Mouse (Mus musculus) myocyte (in vitro differentiated cells): ENCODE measurements around the gene Birc2. TPM values are rescaled to one million over a fixed set of nuclear protein-coding genes. Genes with fewer than 3 reads are reported as not detected.

Experiments
- H3K27me3 ChIP-seq: one replicate; pipeline ENCODE4 v1.6.1; 2011; ENCODE audit not compliant: control insufficient read depth, insufficient read depth, insufficient read length
- H3K36me3 ChIP-seq: one replicate; pipeline ENCODE4 v1.6.1; 2011; ENCODE audit not compliant: control insufficient read depth, insufficient read depth
- H3K4me2 ChIP-seq: one replicate; pipeline ENCODE4 v1.6.1; 2011; ENCODE audit warnings: low read depth, control low read depth
- H3K4me3 ChIP-seq: one replicate; pipeline ENCODE4 v1.5.1; 2011; ENCODE audit warnings: mild to moderate bottlenecking, control low read depth, moderate library complexity
- H3K79me2 ChIP-seq: one replicate; pipeline ENCODE4 v1.6.1; 2011; ENCODE audit not compliant: control insufficient read depth, insufficient read depth
- H3ac ChIP-seq: one replicate; pipeline ENCODE4 v1.6.1; 2011; ENCODE audit not compliant: control insufficient read depth, insufficient read length
- CEBPB ChIP-seq: IDR thresholded peaks from 2 replicates; pipeline ENCODE4 v1.6.1; 2011; ENCODE audit warnings: mild to moderate bottlenecking, moderate library complexity; ENCODE audit not compliant: poor library complexity, insufficient read depth, severe bottlenecking
- E2F4 ChIP-seq: IDR thresholded peaks from one replicate; pipeline ENCODE4 v1.6.1; 2011; ENCODE audit warnings: mild to moderate bottlenecking, control low read depth, moderate library complexity; ENCODE audit not compliant: insufficient read depth
- MAX ChIP-seq: IDR thresholded peaks from one replicate; pipeline ENCODE4 v1.6.1; 2011; ENCODE audit warnings: low read depth, mild to moderate bottlenecking, control low read depth
- MYOD1 ChIP-seq, 3 experiments: IDR thresholded peaks; one replicate each; pipeline ENCODE4 v1.6.1; 2011; ENCODE audit warnings: control low read depth in 2 of 3, low read depth in 2 of 3, mild to moderate bottlenecking in 2 of 3, moderate library complexity in 1 of 3; ENCODE audit not compliant: insufficient read length in 2 of 3, control insufficient read depth in 1 of 3
- MYOG ChIP-seq, 3 experiments: IDR thresholded peaks; one replicate each; pipeline ENCODE4 v1.6.1; 2011; ENCODE audit warnings: control low read depth in 2 of 3, low read depth in 2 of 3, mild to moderate bottlenecking in 2 of 3; ENCODE audit not compliant: insufficient read length in 2 of 3, control insufficient read depth in 1 of 3, insufficient read depth in 1 of 3
- POLR2A ChIP-seq: IDR thresholded peaks from one replicate; pipeline ENCODE4 v1.6.1; 2011; ENCODE audit warnings: low read depth, mild to moderate bottlenecking, control low read depth, moderate library complexity; ENCODE audit not compliant: insufficient read length
- POLR2AphosphoS2 ChIP-seq: IDR thresholded peaks from one replicate; pipeline ENCODE4 v1.6.1; 2011; ENCODE audit warnings: low read depth, control low read depth; ENCODE audit not compliant: insufficient read length
- REST ChIP-seq: IDR thresholded peaks from one replicate; pipeline ENCODE4 v1.6.1; 2011; ENCODE audit warnings: mild to moderate bottlenecking, control low read depth, moderate library complexity; ENCODE audit not compliant: insufficient read depth, insufficient read length
- SRF ChIP-seq: IDR thresholded peaks from one replicate; pipeline ENCODE4 v1.6.1; 2011; ENCODE audit warnings: low read depth; ENCODE audit not compliant: control insufficient read depth, insufficient read length
- TCF12 ChIP-seq: IDR thresholded peaks from one replicate; pipeline ENCODE4 v1.6.1; 2011; ENCODE audit warnings: mild to moderate bottlenecking, control low read depth; ENCODE audit not compliant: poor library complexity, insufficient read depth, severe bottlenecking
- TCF3 ChIP-seq: IDR thresholded peaks from one replicate; pipeline ENCODE4 v1.6.1; 2011; ENCODE audit warnings: low read depth, control low read depth; ENCODE audit not compliant: insufficient read length
- USF1 ChIP-seq: IDR thresholded peaks from one replicate; pipeline ENCODE4 v1.6.1; 2011; ENCODE audit warnings: low read depth, mild to moderate bottlenecking, control low read depth, moderate library complexity
- polyA plus RNA-seq: library from polyadenylated mRNA; unstranded; fragments of >200 nt; fragmentation: generic; extraction: Trizol; gene quantifications from one replicate; pipeline ENCODE4 v1.2.1, GENCODE M21; 2012; ENCODE audit warnings: missing spikeins

Birc2 gene
- polyA plus RNA-seq, 1 experiment: 6.3 TPM

DNA sequence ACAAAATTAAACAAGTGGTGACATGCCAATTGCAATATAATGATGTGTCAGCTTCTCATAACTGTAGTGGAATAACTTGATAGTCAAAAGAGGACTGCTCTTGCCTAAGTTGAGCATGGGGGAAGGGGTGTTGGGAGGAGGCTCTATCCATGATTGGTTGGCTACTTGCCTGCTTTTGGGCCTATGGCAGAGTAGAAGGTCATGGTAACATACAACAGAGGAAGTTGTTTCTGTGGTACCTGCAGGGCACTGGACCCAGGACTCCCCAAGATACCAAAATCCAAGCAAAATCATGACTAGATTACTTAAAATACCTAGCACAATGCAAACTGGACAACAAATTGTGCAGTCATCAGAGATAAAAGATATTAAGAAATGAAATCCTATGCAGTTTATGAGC, 41.3 kb downstream of the Birc2 start:
- Histone ChIP-seq H3K36me3 (peaks cover 35% of the 10 kb centered on the region), H3K4me2 (no peak overlapping the region), H3ac (no peak overlapping the region), H3K4me3 (no peak overlapping the region), H3K27me3 (no peaks in the 10 kb centered on the region), H3K79me2 (no peaks in the 10 kb centered on the region)
- TF ChIP-seq POLR2A (no peak), POLR2AphosphoS2 (no peak), TCF3 (no peak), MYOG (IDR thresholded peaks at IDR 0.05; ENCODE audit: control insufficient read depth in 1 of 3, insufficient read depth in 1 of 3, insufficient read length in 2 of 3, low read depth in 2 of 3) (no peak), REST (no peak), MYOD1 (IDR thresholded peaks at IDR 0.05; ENCODE audit: control insufficient read depth in 1 of 3, insufficient read length in 2 of 3, low read depth in 2 of 3) (no peak), USF1 (no peak), E2F4 (no peak), MAX (no peak), TCF12 (no peak), CEBPB (no peak), SRF (no peak)

DNA sequence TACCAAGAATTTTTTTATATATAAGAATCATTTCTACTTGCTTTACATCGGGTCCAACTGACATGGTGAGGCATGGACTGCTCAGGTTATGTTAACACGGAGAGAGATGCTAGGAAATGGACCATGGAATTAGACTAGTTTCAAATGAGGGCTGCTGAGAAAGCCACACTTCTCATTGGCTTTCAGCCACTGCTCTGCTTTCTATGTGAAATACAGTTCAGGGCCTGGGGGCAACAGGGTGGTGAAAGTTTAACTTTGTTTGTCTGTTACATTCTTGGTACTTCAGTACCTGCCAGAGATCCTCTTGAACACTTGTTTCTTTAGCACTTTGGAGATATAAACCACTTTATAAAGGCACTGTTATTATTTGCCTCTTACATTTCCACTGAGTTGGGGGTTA, 43.3 kb downstream of the Birc2 start:
- Histone ChIP-seq H3K4me2 (no peak overlapping the region), H3K4me3 (no peak overlapping the region), H3K27me3 (no peaks in the 10 kb centered on the region), H3ac (no peak overlapping the region), H3K36me3 (peaks cover 35% of the 10 kb centered on the region), H3K79me2 (no peaks in the 10 kb centered on the region)
- TF ChIP-seq MYOD1 (IDR thresholded peaks at IDR 0.05; ENCODE audit: control insufficient read depth in 1 of 3, insufficient read length in 2 of 3, low read depth in 2 of 3): no peak
- TF ChIP-seq POLR2A: no peak
- no peak for TF ChIP-seq CEBPB
- TF ChIP-seq USF1: no peak
- TF ChIP-seq TCF3: no peak
- no peak for TF ChIP-seq POLR2AphosphoS2
- no peak for TF ChIP-seq TCF12
- no peak for TF ChIP-seq E2F4
- TF ChIP-seq MAX: no peak

- no peaks in the 10 kb centered on the region for H3K27me3 ChIP-seq
- H3ac ChIP-seq: no peak overlapping the region
- H3K36me3 ChIP-seq: peaks cover 40% of the 10 kb centered on the region
- H3K79me2 ChIP-seq: peaks cover 8% of the 10 kb centered on the region
- TF ChIP-seq MAX (no peak), TCF3 (no peak), CEBPB (no peak), USF1 (no peak), MYOD1 (IDR thresholded peaks at IDR 0.05; ENCODE audit: control insufficient read depth in 1 of 3, insufficient read length in 2 of 3, low read depth in 2 of 3) (no peak), POLR2AphosphoS2 (no peak), SRF (no peak), MYOG (IDR thresholded peaks at IDR 0.05; ENCODE audit: control insufficient read depth in 1 of 3, insufficient read depth in 1 of 3, insufficient read length in 2 of 3, low read depth in 2 of 3) (no peak), TCF12 (no peak), E2F4 (no peak), REST (no peak), POLR2A (no peak)
- no peak overlapping the region for H3K4me2 ChIP-seq
- no peak overlapping the region for H3K4me3 ChIP-seq
Measured at GRCm38 (mm10) chr9:7790580-7791084, 46.2 kb downstream of the Birc2 start.

DNA sequence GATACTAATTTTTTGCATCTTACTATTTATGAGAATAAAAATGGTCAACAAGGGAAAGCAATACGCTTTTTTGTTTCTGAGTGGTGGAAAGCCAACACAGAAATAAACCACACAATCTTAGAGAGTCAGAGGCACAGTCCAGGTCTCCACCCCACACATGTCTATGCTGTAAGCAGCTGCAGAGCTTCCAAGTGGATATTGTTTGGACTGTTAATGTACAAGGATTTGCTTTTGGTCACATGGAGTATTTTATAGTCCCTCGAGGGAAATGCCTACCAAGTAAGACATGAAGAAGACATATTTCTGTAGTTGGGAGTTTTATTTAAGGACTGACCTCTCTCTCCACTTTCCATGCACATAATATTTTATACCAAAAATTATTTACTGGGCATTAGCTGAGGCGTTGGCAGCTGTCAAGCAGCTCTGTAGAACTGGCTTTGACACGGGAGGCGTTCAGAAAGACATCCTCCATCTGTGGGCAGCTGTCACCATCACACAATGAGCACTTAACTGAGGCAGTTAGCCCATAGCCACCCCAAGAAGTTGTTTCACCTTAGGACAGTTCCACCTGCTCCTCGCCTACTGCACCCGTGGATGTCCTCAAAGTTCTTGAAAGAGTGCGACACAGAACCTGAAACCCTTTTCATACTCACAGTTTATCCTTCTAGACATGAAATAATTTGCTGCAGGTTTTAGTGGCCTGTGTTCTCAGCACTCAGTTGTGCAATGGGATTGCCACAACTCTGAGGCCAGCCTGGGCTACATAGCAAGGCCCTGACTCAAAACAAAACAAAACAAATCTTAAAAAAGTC, 46.9 kb downstream of the Birc2 start:
- TF ChIP-seq MAX (no peak), TCF12 (peak; percentile 47), MYOG (IDR thresholded peaks at IDR 0.05; ENCODE audit: control insufficient read depth in 1 of 3, insufficient read depth in 1 of 3, insufficient read length in 2 of 3, low read depth in 2 of 3) (peak in 2 of 3 experiments; percentile 62 to 87), USF1 (peak; percentile 80), TCF3 (no peak), MYOD1 (IDR thresholded peaks at IDR 0.05; ENCODE audit: control insufficient read depth in 1 of 3, insufficient read length in 2 of 3, low read depth in 2 of 3) (peak; percentile 74 to 88 (median 83)), SRF (no peak), POLR2AphosphoS2 (no peak), POLR2A (no peak), REST (no peak), CEBPB (0 out of 2 replicates have a peak, but pooled peaks have one; percentile 18), E2F4 (no peak)
- Histone ChIP-seq H3ac (no peak overlapping the region), H3K4me2 (peak overlapping the region; percentile 0), H3K27me3 (no peaks in the 10 kb centered on the region), H3K36me3 (peaks cover 42% of the 10 kb centered on the region), H3K4me3 (no peak overlapping the region), H3K79me2 (peaks cover 8% of the 10 kb centered on the region)
